Mouse (Mus musculus) common myeloid progenitor, adult 5-6 weeks (primary cell): ENCODE results near the gene Ap1m2. TPM values are rescaled to one million over a fixed set of nuclear protein-coding genes. Genes with fewer than 3 reads are reported as not detected.
"Not testable (repeated sequence)": the region's sequence is repeated elsewhere in the genome, so short reads cannot be mapped to it uniquely, and the experiment has no call there.

Experiments
- ATAC-seq: replicated peaks from 2 replicates; pipeline ENCODE4 v1.8.0; 2016; ENCODE audit warnings: low read depth, mild to moderate bottlenecking, moderate TSS enrichment, inconsistent platforms; ENCODE audit not compliant: poor library complexity, severe bottlenecking
- total RNA-seq: library from RNA; stranded (forward); fragments of 200-1000, 187-1606 nt; gene quantifications from 2 replicates; pipeline ENCODE4 v1.2.3, GENCODE M21; 2017

Ap1m2 gene
- total RNA-seq, 1 experiment from 2014 or later, result 0.37 TPM

DNA sequence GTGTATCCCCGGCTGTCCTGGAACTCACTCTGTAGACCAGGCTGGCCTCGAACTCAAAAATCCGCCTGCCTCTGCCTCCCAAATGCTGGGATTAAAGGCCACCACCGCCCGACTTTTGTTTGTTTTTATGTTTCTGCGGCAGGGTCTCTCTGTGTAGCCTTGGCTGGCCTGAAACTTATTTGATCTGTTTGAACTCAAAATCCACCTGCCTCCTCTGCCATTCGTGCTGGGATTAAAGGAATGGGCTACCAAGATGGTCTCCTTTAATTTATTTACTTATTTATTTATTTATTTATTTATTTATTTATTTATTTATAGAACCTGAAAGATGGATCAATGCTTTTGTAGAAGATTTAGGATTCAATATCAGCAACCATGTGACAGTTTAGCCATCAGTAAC is 20.3 kb downstream of the Ap1m2 start:
- ATAC-seq, result not testable (repeated sequence)

DNA sequence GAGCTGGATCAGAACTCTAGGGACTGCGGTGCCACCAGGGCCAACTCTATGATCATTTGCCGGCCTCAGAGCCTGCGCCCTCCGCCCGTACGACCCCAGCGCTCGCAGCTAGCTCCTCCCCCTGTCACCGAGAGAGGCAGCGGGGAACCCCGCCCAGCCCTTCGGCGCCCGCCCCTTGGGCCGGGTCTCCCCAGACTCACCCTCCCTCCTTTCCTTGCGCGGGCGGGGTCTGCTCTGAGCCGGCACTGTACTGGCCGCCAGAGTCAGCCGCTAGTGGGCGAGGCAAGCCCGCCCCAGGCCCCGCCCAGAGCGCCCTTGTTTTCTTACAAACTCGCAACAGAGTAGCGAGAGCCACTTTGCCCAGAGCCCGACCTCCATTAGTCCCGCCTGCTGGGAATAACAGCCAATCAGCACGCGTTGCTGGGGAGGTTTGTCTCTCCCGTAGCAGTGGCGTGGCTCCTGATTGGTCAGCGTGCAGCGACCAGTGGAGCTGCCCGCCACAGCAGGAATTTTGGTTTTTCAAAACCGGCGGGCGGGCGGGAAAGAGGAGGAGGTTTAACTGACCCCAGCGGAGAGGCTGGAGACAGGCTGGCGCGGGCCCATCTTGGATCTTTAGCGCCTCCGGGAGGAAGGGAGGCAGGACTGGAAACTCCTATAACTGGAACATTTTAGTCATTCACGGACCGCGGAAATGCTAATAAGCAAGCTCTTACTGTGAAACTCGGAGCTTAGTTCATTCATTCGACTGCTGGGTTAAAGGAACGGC is 20.9 kb downstream of the Ap1m2 start, which contains the start of gene Cdkn2d:
Cdkn2d (minus strand) TSS at position 386 of the 766 bp plus-strand sequence.
- peak; percentile 68 for ATAC-seq

DNA sequence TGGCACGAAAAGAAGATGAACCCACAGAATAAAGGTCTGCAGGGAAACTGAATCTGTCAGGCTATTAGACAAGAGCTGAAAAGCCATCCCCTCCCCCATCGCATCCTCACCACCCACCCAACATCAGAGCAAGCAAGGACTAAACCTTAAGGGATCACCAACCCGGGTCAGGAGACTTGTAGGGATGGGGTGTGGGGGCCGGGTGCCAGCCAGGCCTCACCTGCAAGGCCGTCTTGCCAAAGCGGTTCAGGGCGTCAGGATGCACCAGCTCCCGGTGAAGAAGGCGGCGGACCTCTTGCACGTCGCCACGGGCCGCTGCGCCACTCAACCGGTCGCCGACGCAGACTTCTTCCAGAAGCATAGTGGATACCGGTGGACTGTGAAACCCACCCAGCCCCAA is 21.5 kb downstream of the Ap1m2 start:
- no peak for ATAC-seq

DNA sequence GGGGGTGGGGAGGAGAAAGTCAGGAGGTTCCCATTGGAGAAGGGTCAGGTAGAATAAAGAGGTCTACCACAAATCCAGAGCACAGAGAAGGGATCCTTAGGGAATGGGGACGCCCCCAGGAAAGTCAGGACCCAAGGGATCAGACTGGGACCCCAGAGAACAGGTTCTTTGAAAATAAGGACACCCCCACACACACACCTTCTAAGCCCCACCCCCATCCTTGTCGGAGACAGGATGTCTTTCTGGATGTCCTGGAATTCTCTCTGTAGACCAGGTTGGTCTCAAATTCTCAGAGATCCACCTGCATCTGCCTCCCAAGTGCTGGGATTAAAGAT is 22.8 kb downstream of the Ap1m2 start:
- no peak for ATAC-seq

DNA sequence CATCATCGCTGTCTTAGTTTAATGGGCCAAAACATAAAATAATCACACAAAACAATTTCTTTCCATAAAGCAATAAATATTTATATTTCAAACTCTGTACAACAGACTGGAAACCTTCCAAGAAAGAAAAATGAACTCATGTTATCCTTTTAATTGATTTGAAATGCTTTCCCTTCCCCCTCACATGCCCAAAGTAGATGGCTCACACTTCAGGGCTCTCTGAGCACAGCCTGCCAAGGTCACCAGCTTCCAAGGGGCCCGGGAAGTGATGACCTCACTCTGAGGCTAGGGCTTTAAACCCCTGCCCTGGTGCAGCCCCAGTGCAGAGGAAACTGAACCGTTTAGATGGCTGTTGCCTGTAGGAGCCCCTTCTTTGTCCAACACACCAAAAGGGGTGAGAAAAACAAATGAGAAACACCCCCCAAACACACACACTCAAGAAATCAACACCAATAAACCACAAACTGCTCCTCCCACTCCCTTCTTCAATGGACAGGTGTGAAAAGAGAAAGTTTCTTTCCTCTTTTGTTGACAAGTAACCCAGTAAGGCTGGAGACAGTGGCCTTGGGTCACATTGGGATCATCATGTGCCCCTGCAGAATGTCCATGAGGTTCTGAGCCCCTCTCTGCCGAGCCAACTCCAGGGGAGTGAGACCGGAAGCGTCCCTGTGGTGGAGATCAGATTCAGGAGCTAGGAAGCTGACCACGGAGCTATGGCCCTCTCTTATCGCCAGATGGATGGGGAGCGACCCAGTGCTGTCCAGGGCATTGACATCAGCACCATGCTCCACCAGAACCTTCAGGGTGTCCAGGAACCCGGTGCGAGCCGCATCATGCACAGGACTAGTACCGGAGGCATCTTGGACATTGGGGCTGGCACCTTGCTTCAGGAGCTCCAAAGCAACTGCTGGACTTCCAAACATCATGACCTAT is 23.5 kb downstream of the Ap1m2 start:
- ATAC-seq, result no peak

DNA sequence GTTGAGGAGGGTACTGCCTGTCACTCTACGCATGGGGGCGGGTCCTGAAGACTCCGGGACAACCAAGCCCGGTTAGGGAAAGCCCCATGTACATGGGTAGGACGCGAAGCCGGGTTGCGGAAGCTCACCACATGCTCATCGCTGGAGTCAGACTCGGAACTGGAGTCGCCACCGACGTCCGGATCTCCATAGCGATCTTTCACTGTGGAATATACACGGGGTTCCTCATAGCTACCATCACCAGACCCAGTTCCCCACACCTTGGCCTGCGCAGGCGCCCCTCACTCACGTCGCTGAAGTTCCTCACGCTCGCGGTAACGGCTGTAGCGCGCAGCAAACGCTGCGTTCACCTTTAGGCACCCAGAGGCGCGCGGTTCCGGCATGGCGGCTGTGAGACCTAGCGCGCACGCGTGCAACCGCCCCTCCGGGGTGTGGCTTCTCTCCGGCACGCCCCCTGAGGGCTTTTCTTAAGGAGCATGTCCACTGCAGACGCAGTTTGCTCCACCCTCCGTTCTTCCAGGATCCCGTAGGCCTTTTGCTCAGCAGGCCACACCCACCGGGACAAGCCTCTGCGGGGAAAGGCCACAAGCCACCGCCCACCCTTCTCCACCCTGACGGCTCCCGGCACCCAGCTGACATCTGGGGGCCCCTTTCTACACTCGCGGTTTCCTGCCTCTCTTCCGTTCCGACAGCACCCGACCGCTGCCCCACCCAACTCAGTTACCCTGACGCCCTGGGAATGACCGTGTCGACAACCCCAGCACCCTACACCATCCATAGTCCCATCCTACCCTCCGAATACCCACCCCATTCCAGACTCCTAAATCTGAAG is 24.4 kb downstream of the Ap1m2 start, which contains the start of gene Kri1:
Kri1 (minus strand) TSS at position 399 of the 832 bp plus-strand sequence.
- ATAC-seq, result peak; percentile 67

DNA sequence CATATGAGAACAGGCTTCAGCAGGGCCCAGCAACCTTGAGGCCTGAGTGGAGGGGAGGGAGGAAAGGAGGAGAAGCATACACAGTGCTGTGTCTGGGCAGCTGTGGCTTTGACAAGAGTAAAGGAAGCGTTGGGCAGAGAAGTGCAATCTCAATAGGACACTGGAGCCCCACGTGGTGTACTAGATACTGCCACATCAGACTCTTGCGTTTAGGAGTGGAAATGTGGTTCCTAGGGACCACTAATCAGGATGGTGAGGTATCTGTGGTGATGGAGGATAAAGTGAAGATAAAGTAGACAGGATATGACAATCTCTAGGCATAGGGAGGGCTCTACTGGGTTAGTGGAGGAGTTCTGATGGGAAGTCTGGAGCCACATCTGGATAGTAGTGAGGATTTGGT is 25.4 kb downstream of the Ap1m2 start:
- ATAC-seq, result peak; percentile 6; the same call in 1 of the 2 replicates

DNA sequence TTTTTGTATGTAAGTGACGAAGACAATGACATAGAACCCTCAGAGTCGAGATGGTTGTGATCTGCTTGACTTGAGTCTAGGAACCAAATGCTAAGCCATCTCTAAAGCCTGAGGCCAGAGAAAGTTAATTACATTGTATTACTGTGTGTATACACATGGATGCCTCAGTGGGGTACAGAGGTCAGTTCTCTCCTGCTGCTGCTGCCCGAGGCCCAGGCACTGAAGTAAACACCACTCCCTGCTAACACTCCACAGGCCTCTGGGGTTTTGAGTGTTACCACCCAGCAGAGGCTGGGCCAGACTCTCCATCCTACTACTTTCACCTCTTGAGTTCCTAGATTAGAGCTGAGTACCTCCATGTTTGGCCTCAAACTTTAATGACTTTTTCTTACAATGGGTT is 28.1 kb downstream of the Ap1m2 start:
- ATAC-seq, result no peak

DNA sequence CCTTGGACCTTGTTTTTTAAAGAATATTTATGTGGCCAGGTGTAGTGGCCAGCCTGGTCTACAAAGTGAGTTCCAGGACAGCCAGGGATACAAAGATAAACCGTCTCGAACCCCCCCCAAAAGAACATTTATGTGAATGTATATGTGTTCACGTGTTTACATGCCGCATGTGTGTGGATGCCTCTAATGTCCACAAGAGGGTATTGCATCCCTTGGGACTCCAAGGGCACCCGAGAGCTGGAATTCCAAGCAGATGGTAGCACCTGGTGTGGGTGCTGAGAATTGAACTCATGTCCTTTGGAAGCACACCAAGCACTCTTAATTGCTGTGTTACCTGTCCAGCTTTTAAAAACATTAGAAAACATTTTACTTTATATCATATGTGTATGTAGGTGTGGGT is 28.5 kb downstream of the Ap1m2 start:
- ATAC-seq, result no peak

DNA sequence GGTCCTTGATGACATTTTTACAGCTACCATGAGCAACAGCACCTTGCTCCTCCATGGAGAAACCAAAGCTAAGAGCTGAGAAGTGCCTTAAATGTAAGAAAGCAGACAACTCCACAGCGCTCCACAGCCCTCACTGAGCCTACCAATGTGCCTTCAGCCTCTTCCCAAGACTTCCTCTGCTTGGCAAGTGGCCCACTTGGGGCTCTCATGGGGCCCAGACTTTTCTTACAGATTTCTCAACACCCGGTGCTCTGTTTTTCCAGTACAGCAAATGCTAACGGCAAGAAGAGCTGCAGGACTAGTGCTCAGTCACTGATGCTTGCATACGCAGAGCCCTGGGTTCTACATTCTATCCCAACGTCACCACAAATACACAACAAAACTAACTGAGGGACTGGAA is 34.4 kb downstream of the Ap1m2 start:
- no peak for ATAC-seq

DNA sequence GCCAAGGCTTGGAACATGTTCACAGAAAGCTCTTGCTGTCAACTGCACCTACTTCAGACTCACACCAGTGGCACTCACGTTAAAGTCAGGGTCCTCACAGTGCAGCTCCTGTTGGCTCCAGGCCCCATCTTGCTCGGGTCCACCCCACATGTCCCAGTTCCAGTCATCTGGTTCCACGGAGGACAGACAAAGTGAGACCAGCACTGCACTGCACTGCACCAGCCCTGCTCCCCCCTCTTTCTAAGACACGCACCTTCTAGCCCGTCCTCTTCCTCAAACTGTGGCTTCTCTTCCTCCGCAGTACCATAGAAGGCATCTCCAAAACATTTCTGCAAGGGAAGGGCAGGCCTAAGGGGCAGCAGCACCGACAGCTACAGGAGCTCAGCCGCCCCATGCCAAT is 35.8 kb downstream of the Ap1m2 start:
- ATAC-seq, result no peak

DNA sequence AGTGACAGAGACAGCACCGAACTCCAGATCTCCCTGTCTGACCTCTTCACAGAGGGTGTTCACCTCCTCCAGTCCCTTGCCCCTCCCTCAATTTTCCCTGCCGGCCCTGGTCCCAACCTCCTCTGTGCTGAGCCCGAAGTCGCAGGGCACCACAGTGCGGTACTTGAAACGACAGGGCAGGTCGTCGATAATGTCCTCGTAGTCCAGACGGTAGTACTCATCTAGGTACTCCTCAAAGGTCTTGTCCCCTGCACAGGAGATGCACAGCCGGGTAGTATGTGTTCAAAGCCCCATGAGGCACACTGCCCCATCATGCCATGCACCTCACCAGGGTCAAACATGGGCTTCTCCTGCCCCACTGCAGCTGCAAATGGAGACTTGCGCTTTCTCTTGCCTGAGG is 36.4 kb downstream of the Ap1m2 start:
- ATAC-seq, result no peak

DNA sequence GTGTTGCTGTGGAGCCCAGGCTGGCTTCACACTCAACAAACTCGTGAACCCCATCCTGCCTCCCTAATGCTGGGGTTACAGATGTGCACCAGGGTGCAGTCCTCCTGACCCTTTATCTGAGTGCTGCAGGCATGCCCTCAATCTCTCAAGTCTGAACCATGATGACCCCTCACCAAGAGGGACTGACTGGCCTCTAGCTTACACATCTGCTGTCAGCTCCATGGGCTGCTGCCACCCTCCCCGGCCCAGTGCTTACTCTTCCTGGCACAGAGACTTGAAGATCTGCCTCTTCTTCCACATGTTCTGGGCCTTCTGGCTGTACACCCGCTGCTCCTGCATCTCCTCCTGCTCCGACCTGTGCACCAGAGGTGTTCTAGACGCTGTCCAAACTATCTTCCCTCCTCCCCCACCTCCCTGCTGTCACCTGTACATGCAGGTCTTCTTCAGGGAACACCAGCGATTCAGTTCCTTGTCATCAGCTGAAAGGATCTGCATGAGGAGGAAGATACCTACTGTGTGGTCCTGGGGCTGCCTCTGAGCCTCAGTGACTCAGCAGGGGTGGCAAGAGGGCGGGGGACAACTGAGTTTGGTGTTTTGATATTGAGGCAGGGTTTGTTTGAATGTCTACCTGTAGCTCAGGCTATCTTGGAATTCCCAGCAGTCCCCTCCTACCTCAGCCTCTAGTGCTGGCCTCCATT is 37.0 kb downstream of the Ap1m2 start:
- ATAC-seq, result no peak

DNA sequence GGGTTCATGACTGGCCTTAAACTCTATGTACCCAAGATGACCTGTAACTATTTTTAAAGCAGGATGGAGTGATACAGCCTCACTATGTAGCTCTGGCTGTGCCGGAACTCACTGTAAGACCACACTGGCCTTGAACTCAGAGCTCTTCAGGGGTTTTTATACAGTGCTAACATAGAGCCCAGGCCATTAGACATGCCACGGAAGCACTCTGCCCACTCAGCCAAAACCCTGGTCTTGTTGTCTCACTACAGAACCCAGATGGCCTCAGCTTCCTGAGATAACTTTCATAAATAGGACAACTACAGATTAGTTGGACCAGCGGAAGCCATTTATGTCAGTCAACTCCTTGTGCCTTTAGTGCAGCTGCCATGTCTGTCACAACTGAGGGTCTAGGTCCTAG is 37.8 kb downstream of the Ap1m2 start:
- ATAC-seq, result no peak; the same call in 1 of the 2 replicates

DNA sequence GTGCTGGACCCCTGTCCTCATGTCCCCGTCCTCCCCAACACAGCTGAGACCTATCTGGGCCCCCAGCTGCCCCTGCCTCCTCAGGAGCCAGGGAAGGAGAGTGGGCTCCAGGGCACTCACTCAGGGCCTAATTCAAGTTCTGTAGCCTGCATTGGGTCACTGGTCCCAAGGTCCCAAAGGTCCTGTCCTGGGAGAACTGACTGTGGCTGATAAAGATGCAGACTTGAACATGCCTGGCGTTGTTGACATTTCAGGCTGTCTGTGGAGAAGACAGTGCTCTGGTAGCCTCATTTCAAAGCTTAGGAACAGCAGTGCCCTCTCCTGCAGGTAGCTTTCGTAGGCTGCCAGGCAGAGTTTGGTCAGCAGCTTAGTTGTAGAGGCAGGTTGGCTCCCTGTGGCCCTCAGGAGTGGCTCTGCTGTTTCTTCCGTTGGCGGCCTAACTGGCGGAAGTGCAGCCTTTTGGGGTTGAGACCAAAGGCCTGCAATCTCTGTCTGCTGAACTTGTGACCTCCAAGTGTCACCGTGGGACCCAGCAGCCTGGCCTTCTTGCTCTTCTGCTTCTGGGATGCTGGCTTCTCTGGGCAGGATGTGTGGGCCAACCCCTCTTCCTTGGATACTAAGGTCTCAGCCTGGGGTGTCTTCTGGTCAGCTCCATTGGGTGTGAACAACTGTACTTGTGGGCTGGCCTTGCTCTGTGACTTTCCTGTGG is 38.5 kb downstream of the Ap1m2 start:
- ATAC-seq, result no peak

DNA sequence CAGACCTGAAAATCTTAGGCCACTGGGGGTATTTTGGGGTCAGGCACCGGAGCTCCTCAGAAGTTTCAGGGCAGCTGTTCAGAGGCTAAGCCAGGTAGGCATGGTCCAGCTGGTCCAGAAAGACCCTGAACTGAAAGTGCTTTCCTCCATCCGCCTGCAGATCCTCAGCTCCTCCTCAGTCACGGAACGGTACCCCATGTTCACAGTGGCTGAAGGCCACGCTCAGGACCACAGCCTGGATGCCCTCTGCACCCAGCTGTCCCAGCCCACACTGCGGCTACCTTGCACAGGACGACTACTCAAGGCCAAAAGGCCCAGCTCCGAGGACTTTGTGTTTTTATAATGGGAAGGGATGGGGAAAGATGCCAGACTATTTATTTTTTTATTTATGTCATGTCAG is 39.0 kb downstream of the Ap1m2 start:
- no peak for ATAC-seq

DNA sequence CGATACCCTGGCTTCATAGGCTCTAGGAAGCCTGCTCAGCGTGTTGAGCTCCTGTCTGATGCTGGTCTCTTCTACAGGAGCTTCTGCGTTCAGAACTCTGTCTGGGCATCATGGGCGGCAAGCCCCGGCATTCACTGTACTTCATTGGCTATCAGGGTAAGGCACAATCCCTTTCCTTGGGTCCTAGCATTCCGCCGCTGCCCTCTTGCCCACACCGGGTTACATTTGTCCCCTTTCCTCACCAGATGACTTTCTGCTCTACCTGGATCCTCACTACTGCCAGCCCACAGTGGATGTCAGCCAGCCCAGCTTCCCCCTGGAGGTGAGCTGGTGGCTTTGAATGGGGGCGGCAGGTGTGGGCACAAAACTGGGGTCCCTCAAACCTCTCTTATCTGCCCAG is 39.7 kb downstream of the Ap1m2 start:
- no peak for ATAC-seq

DNA sequence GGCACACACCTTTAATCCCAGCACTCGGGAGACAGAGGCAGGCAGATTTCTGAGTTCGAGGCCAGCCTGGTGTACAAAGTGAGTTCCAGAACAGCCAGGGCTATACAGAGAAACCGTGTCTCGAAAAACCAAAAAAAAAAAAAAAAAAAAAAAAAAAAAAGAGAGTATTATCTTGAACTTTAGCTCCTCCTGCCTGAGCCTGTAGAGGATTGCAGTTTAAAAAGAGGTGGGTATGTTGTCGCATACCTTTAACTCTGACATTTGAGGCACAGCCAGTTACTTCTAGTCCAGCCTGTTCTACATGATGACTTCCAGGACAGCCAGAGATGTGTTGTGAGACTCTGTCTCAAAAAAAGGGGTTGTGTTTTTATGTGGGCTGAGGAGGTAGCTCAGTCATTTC is 42.5 kb downstream of the Ap1m2 start:
- not testable (repeated sequence) for ATAC-seq

DNA sequence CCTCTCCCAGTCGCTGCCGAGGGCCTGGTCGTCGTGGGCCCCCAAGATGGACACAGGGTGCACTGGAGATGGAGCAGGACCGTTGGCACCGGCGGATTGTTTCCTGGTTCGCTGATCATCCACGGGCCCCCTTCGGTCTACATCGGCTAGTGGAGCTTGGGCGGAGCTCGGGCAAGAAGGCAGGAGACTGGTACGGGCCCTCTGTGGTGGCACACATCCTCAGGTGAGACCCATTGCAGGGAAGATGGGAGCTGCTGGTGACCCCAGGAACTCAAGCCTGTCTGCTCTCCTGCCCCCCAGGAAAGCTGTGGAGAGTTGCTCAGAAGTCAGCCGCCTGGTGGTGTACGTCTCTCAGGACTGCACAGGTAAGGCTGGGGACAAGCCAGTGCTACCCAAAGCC is 43.8 kb downstream of the Ap1m2 start:
- ATAC-seq, result no peak
